Mouse (Mus musculus): Measurements from ENCODE around the gene Lamtor2. TPM values are rescaled to one million over a fixed set of nuclear protein-coding genes. Genes with fewer than 3 reads are reported as not detected.

Lamtor2 gene
- total RNA-seq, 2 experiments from 2014 or later = 78.5 to 81.4 TPM

- DNase-seq (ENCODE audit: low spot score in 2 of 2) = no peak
Observed at GRCm38 (mm10) chr3:88543651-88544410, 9.0 kb downstream of the Lamtor2 start.

- DNase-seq (ENCODE audit: low spot score in 2 of 2) = no peak
Observed at GRCm38 (mm10) chr3:88543174-88543573, 9.7 kb downstream of the Lamtor2 start.

GRCm38 (mm10) chr3:88542486-88542885 lies 10.4 kb downstream of the Lamtor2 start:
- DNase-seq (ENCODE audit: low spot score in 2 of 2) = no peak

- DNase-seq (ENCODE audit: low spot score in 2 of 2) = no peak
Observed at GRCm38 (mm10) chr3:88541622-88542401, 11.1 kb downstream of the Lamtor2 start.

GRCm38 (mm10) chr3:88540085-88540484 lies 12.8 kb downstream of the Lamtor2 start:
- no peak for DNase-seq (ENCODE audit: low spot score in 2 of 2)

GRCm38 (mm10) chr3:88539397-88539796 lies 13.5 kb downstream of the Lamtor2 start:
- DNase-seq (ENCODE audit: low spot score in 2 of 2) = no peak

- DNase-seq (ENCODE audit: low spot score in 2 of 2) = no peak
Observed at GRCm38 (mm10) chr3:88538271-88539145, 14.4 kb downstream of the Lamtor2 start.

- DNase-seq (ENCODE audit: low spot score in 2 of 2) = no peak
Observed at GRCm38 (mm10) chr3:88537146-88537545, 15.7 kb downstream of the Lamtor2 start.

GRCm38 (mm10) chr3:88536103-88536930 lies 16.6 kb downstream of the Lamtor2 start:
- peak in 1 of 2 experiments; percentile 78 for DNase-seq (ENCODE audit: low spot score in 2 of 2)

- no peak for DNase-seq (ENCODE audit: low spot score in 2 of 2)
Observed at GRCm38 (mm10) chr3:88535527-88535926, 17.3 kb downstream of the Lamtor2 start.

GRCm38 (mm10) chr3:88535005-88535404 lies 17.9 kb downstream of the Lamtor2 start:
- no peak for DNase-seq (ENCODE audit: low spot score in 2 of 2)

- DNase-seq (ENCODE audit: low spot score in 2 of 2) = no peak
Observed at GRCm38 (mm10) chr3:88533706-88534105, 19.2 kb downstream of the Lamtor2 start.

- DNase-seq (ENCODE audit: low spot score in 2 of 2) = no peak
Observed at GRCm38 (mm10) chr3:88532689-88533511, 20.0 kb downstream of the Lamtor2 start.

- DNase-seq (ENCODE audit: low spot score in 2 of 2) = no peak
Observed at GRCm38 (mm10) chr3:88532299-88532674, 20.6 kb downstream of the Lamtor2 start, which contains the start of gene Mex3a. Mex3a (plus strand) TSS chr3:88532395.

GRCm38 (mm10) chr3:88531348-88532298 lies 21.3 kb downstream of the Lamtor2 start:
- DNase-seq (ENCODE audit: low spot score in 2 of 2) = peak; percentile 82 to 89

GRCm38 (mm10) chr3:88530082-88530864 lies 22.6 kb downstream of the Lamtor2 start:
- DNase-seq (ENCODE audit: low spot score in 2 of 2) = no peak

GRCm38 (mm10) chr3:88529204-88530000 lies 23.5 kb downstream of the Lamtor2 start:
- DNase-seq (ENCODE audit: low spot score in 2 of 2) = no peak
